In the genomic region with DNA sequence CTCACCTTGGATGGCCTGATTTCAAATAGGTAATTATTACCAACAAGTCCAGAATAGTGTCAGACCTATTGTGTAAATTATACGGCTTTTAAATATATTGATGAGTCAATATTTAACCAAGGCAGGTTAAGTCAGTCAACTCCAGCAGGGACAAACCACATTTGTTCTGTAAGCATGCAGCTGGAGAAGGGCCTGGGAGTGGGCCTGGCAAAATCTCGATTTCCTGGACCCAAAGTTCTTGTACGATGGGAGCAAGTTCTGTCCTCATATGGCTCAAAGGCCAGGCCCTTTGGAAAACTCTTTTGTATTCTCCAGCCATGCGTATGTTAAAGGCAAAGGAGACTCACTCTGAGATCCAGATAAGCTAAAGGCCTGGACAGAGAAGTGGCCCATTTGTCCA, we compare ENCODE assay signal across 13 mouse cellular contexts.
A peak's percentile ranks its signal among the peaks of the same experiment; 100 is the strongest.
DNase-seq lines count a peak whose midpoint lies in the region; ATAC-seq lines count a peak whose summit lies in the region.
"Had no signal": no experiment of that assay in that cellular context is flagged by ENCODE, and none has a peak within 500 bp of the region (broad histone marks: within the 10 kb centered on the region; RNA-seq: fewer than 3 reads in every experiment).

No protein-coding gene starts in this region.

- no peak overlapping the region for H3K4me3 ChIP-seq in neural tube, embryonic 11.5 days (ENCODE audit: low read depth, low read length)
- H3K4me3 ChIP-seq: forebrain, embryonic 12.5 days; midbrain, embryonic 15.5 days; neural tube, embryonic 15.5 days had no signal

- no peaks in the 10 kb centered on the region; the same call in 1 of the 2 replicates for H3K4me1 ChIP-seq in neural tube, embryonic 11.5 days (ENCODE audit: control insufficient read depth, insufficient read depth, low read length)

- no peaks in the 10 kb centered on the region for H3K27me3 ChIP-seq in neural tube, embryonic 11.5 days (ENCODE audit: control insufficient read depth, insufficient read depth, low read length)
- H3K27me3 ChIP-seq: forebrain, embryonic 12.5 days; midbrain, embryonic 15.5 days; neural tube, embryonic 15.5 days had no signal

- 73% methylated on average over 4 of the region's 4 CpGs for WGBS in neural tube, embryonic 11.5 days

- no peak overlapping the region for H3K27ac ChIP-seq in neural tube, embryonic 11.5 days (ENCODE audit: low read depth, low read length)
- H3K27ac ChIP-seq: midbrain, embryonic 15.5 days; neural tube, embryonic 15.5 days had no signal

- DNase-seq in kidney, adult 18-20 months = peak; percentile 52
- no peak for DNase-seq in kidney, adult 11 months
- peak; percentile 8 for DNase-seq in neural tube, embryonic 11.5 days (ENCODE audit: low spot score)
- DNase-seq in neural tube, embryonic 10.5 days (ENCODE audit: extremely low spot score, low spot score) = no peak
- peak; percentile 22 to 50 for DNase-seq in kidney, postnatal 36 days
- no peak for DNase-seq in thymus, postnatal 4 days
- no peak for DNase-seq in right cerebral cortex, postnatal 4 days
- DNase-seq: right cerebral cortex, adult 18-20 months; thymus, postnatal 25 days had no signal

- no peak for ATAC-seq in neural tube, embryonic 11.5 days (ENCODE audit: insufficient read depth, low FRiP score, low TSS enrichment)
- ATAC-seq in activated CD4-positive, CD25-positive, alpha-beta regulatory T cell, adult 4 months = no peak
- ATAC-seq: midbrain, embryonic 15.5 days had no signal

- H3K9me3 ChIP-seq in neural tube, embryonic 11.5 days (ENCODE audit: control insufficient read depth, low read length) = no peaks in the 10 kb centered on the region
- H3K9me3 ChIP-seq: forebrain, embryonic 12.5 days; midbrain, embryonic 15.5 days; neural tube, embryonic 15.5 days had no signal

- H3K4me2 ChIP-seq in neural tube, embryonic 11.5 days (ENCODE audit: low read depth) = no peak overlapping the region
- H3K4me2 ChIP-seq: forebrain, embryonic 12.5 days; midbrain, embryonic 15.5 days; neural tube, embryonic 15.5 days had no signal

- H3K36me3 ChIP-seq in neural tube, embryonic 11.5 days (ENCODE audit: control insufficient read depth, insufficient read depth, low read length) = no peaks in the 10 kb centered on the region
- H3K36me3 ChIP-seq: forebrain, embryonic 12.5 days; midbrain, embryonic 15.5 days; neural tube, embryonic 15.5 days had no signal

- no peak overlapping the region for H3K9ac ChIP-seq in neural tube, embryonic 11.5 days (ENCODE audit: low read length)
- H3K9ac ChIP-seq: forebrain, embryonic 12.5 days; midbrain, embryonic 15.5 days; neural tube, embryonic 15.5 days had no signal

Comparison
In these comparisons a context has a peak if more than half of its experiments do, and no peak if none do; other contexts are left out.
1. DNase-seq: peak in kidney, adult 18-20 months (single experiment), neural tube, embryonic 11.5 days (single experiment) and kidney, postnatal 36 days (2 of 2); none in kidney, adult 11 months (single experiment), neural tube, embryonic 10.5 days (single experiment), thymus, postnatal 4 days (single experiment) and right cerebral cortex, postnatal 4 days (single experiment).